In genomic region chr9:26461081-26461480, GRCm38 (mm10) we compare ENCODE assay signal across 14 mouse cellular contexts.
"Had no signal": no experiment of that assay in that cellular context is flagged by ENCODE, and none has a peak within 500 bp of the region (broad histone marks: within the 10 kb centered on the region; RNA-seq: fewer than 3 reads in every experiment).

No protein-coding gene starts in this region.

- H3K9ac ChIP-seq: limb, embryonic 15.5 days; liver, embryonic 12.5 days; lung, embryonic 14.5 days; neural tube, embryonic 15.5 days had no signal

- H3K9me3 ChIP-seq: limb, embryonic 15.5 days; liver, embryonic 12.5 days; megakaryocyte, embryonic 14.5 days; neural tube, embryonic 15.5 days had no signal

- H3K4me2 ChIP-seq: limb, embryonic 15.5 days; liver, embryonic 12.5 days; lung, embryonic 14.5 days; neural tube, embryonic 15.5 days had no signal

- H3K4me3 ChIP-seq: limb, embryonic 15.5 days; liver, embryonic 12.5 days; megakaryocyte, embryonic 14.5 days; myocyte; neural tube, embryonic 15.5 days had no signal

- H3K4me1 ChIP-seq: limb, embryonic 15.5 days; liver, embryonic 12.5 days; megakaryocyte, embryonic 14.5 days; neural tube, embryonic 15.5 days had no signal

- H3K27ac ChIP-seq: limb, embryonic 15.5 days; liver, embryonic 12.5 days; macrophage; neural tube, embryonic 15.5 days had no signal

- DNase-seq: kidney, adult 8-10 months; kidney, postnatal 25 days; layer of hippocampus, postnatal 36 days; lung, embryonic 14.5 days; lung, postnatal 10 days; right cerebral cortex, adult 18-20 months; thymus, adult 18-20 months; thymus, postnatal 14 days had no signal

- ATAC-seq: liver, embryonic 12.5 days had no signal

- H3K36me3 ChIP-seq: limb, embryonic 15.5 days; liver, embryonic 12.5 days; neural tube, embryonic 15.5 days had no signal

- H3K27me3 ChIP-seq: limb, embryonic 15.5 days; liver, embryonic 12.5 days; megakaryocyte, embryonic 14.5 days; neural tube, embryonic 15.5 days had no signal
